Mouse (Mus musculus) heart, embryonic 12.5 days (tissue): ENCODE results near the gene Tmtc1. TPM values are rescaled to one million over a fixed set of nuclear protein-coding genes. Genes with fewer than 3 reads are reported as not detected.
A peak's percentile ranks its signal among the peaks of the same experiment; 100 is the strongest.

ENCODE experiments used
- ATAC-seq: fragments of 200-750 bp; cut with Nextera tagmentation; 2 replicates; pipeline ENCODE4 v1.8.0; 2017; ENCODE audit warnings: moderate TSS enrichment, moderate library complexity; ENCODE audit not compliant: insufficient number of reproducible peaks, low FRiP score
- H3K27ac ChIP-seq: fragments of 300-500 bp; sonication (generic); 2 replicates; pipeline ENCODE4 v1.5.1; 2016; ENCODE audit warnings: mild to moderate bottlenecking, moderate library complexity; ENCODE audit not compliant: poor library complexity, severe bottlenecking
- H3K27me3 ChIP-seq: fragments of 300-500 bp; sonication (generic); replicated peaks from 2 replicates; pipeline ENCODE4 v1.6.1; 2016; ENCODE audit warnings: mild to moderate bottlenecking, moderate library complexity
- H3K36me3 ChIP-seq: fragments of 300-500 bp; sonication (generic); 2 replicates; pipeline ENCODE4 v1.6.1; 2016; ENCODE audit warnings: mild to moderate bottlenecking, moderate library complexity
- H3K4me1 ChIP-seq: fragments of 300-500 bp; sonication (generic); replicated peaks from 2 replicates; pipeline ENCODE4 v1.6.1; 2016; ENCODE audit warnings: mild to moderate bottlenecking
- H3K4me2 ChIP-seq: fragments of 300-500 bp; sonication (generic); 2 replicates; pipeline ENCODE4 v1.6.1; 2016; ENCODE audit warnings: mild to moderate bottlenecking, moderate library complexity
- H3K4me3 ChIP-seq: fragments of 300-500 bp; sonication (generic); 2 replicates; pipeline ENCODE4 v1.5.1; 2016; ENCODE audit warnings: mild to moderate bottlenecking
- H3K9ac ChIP-seq: fragments of 300-500 bp; sonication (generic); 2 replicates; pipeline ENCODE4 v1.6.1; 2016; ENCODE audit warnings: mild to moderate bottlenecking, moderate library complexity
- H3K9me3 ChIP-seq: fragments of 300-500 bp; sonication (generic); replicated peaks from 2 replicates; pipeline ENCODE4 v1.6.1; 2016; ENCODE audit warnings: mild to moderate bottlenecking, moderate library complexity
- WGBS: fragments of 180-500 bp; shearing (Covaris S2); methylation state at CpG from one replicate; pipeline ENCODE4 v1.1.7; 2016; 5-methylcytosine and 5-hydroxymethylcytosine counted together
- polyA plus RNA-seq: library from polyadenylated mRNA; unstranded; fragments of >200 nt; fragmentation: Nextera tagmentation; extraction: Ambion mirVana; gene quantifications from 2 replicates; pipeline ENCODE4 v1.2.1, GENCODE M21; 2016

The Tmtc1 gene
- polyA plus RNA-seq, 1 experiment from 2014 or later, result 3.4 TPM

DNA sequence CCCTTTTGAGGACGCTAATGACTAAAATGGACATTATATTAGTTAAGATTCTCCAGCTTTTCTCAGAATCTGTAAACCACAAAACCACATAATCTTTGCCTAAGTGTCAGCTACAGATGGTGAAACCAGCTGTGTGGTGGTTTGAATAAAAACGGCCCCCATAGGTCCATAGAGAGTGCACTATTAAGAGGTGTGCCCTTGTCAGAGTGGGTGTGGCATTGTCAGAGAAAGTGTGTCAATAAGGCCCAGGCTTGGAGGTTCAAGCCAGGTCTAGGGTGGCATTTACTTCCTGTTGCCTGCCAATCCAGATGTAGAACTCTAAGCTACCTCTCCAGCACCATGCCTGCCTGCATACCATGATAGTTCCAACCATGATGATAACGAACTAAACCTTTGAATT is 99.2 kb downstream of the Tmtc1 start:
- Histone ChIP-seq H3K9ac (no peak overlapping the region), H3K4me3 (no peak overlapping the region), H3K9me3 (no peaks in the 10 kb centered on the region), H3K36me3 (no peaks in the 10 kb centered on the region), H3K27ac (no peak overlapping the region), H3K4me1 (no peaks in the 10 kb centered on the region), H3K27me3 (no peaks in the 10 kb centered on the region), H3K4me2 (no peak overlapping the region)
- 78% methylated on average over 3 of the region's 3 CpGs for WGBS
- ATAC-seq, result no peak

DNA sequence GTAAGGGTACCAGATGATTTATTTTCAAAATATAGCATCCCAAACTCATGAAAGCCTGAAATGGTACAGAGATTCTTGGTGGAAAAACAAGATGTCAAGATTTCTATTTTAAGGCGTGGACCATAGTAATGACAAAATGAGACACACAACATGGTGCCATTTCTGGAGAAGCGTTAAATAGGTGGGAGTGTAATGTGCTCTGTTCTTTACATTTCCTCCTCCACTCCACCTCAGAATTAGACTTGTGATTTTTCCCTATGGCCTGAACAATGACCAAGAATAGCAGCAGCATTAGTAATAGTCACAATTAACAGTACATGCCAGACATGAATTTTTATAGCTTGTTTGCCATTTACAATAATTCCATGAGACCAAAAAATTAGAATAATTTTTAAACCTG is 102.0 kb downstream of the Tmtc1 start:
- Histone ChIP-seq H3K9ac (no peak overlapping the region), H3K9me3 (no peaks in the 10 kb centered on the region), H3K4me2 (no peak overlapping the region), H3K36me3 (no peaks in the 10 kb centered on the region), H3K27ac (no peak overlapping the region), H3K4me1 (no peaks in the 10 kb centered on the region), H3K27me3 (no peaks in the 10 kb centered on the region), H3K4me3 (no peak overlapping the region)
- ATAC-seq, result no peak
- WGBS, result 78% methylated on average over 2 of the region's 2 CpGs

DNA sequence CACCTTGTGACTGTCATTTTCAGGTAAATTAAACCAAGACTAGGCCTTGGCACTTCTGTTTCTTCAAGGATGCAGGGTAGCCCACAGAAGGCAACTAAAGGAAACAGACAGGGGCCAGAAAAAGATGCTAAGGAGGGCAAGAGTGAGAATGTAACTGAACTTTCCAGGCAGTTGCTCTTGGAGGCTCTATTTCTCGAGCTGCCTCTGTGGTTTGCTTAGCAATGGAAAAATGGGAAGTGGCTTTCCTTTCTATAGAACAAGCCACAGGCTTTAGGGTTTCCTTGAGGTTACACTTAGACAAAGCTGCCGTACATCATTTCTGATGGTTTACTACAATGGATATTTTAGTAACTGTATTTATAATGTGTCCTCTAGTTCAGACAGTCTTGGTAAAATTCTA is 102.4 kb downstream of the Tmtc1 start:
- H3K27me3 ChIP-seq, result no peaks in the 10 kb centered on the region
- 68% methylated on average over 2 of the region's 2 CpGs for WGBS
- no peak overlapping the region for H3K9ac ChIP-seq
- ATAC-seq, result no peak
- no peaks in the 10 kb centered on the region for H3K9me3 ChIP-seq
- H3K36me3 ChIP-seq, result no peaks in the 10 kb centered on the region
- no peak overlapping the region for H3K27ac ChIP-seq
- no peaks in the 10 kb centered on the region for H3K4me1 ChIP-seq
- H3K4me3 ChIP-seq, result no peak overlapping the region
- H3K4me2 ChIP-seq, result no peak overlapping the region

DNA sequence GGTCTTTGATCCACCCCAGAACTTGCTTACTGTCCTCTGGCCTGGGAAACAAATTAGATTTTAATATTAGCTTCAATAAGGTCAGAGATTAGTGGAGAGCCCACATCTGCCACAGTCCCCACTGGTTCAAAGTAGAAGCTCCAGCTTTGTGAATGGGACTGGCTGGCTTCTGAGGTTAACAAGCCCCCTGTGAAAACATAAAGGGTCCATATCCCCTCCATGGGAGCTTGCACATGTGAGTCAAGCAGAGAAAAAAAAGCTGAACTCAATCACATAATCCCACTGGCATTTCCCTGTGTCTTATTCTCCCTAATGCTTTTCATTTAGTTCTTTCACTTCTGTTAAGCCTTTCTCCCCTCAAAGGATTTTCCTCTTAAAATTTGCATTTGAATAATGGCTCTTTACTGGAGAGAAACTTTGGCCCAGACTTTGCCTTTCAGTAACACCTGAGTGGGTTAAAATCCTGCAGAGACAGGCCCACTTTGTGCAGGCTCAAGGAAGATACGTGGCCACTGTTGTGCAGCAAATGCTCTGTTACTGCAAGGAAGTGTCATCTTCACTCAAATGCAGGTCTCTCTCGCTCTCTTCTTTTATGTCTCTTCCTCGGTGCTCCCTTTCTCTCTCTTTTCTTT is 105.7 kb downstream of the Tmtc1 start:
- 62% methylated on average over 3 of the region's 3 CpGs for WGBS
- Histone ChIP-seq H3K9me3 (no peaks in the 10 kb centered on the region), H3K27me3 (no peaks in the 10 kb centered on the region), H3K4me1 (no peaks in the 10 kb centered on the region), H3K4me2 (no peak overlapping the region), H3K4me3 (no peak overlapping the region), H3K36me3 (no peaks in the 10 kb centered on the region), H3K27ac (no peak overlapping the region), H3K9ac (no peak overlapping the region)
- no peak for ATAC-seq

DNA sequence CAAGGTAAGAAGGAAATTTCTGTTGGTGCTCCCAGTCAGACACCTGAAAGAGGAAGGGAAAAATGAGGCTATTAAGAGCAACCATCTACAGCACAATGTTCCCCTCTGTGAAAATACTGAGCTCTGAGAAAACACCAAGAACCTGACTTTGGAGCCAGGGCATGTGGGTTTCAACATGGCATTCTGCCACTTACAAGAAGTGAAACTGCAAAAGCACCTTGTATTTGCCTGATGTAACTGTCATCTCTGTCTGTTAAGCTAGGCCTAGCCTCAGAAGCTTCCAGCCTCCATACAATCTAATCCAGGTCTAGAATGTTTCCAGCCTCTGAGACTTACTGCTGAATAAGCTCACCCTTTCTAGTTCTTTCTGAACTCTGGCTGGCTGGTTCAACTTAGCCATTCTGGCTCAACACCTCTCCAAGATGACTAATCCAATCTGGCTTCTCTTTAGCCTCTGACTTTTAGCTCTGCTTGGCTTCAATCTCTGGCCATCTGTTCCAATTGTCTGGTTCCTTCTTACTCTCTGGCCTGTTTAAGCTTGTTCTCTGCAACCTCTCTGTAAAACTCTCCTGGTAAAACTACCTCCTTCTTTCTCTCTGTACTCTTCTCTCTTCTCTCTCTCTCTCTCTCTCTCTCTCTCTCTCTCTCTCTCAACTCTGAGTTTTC is 107.8 kb downstream of the Tmtc1 start:
- Histone ChIP-seq H3K27me3 (no peaks in the 10 kb centered on the region), H3K9ac (no peak overlapping the region), H3K27ac (no peak overlapping the region), H3K9me3 (no peaks in the 10 kb centered on the region), H3K36me3 (no peaks in the 10 kb centered on the region), H3K4me2 (no peak overlapping the region), H3K4me3 (no peak overlapping the region), H3K4me1 (no peaks in the 10 kb centered on the region)
- ATAC-seq, result no peak

DNA sequence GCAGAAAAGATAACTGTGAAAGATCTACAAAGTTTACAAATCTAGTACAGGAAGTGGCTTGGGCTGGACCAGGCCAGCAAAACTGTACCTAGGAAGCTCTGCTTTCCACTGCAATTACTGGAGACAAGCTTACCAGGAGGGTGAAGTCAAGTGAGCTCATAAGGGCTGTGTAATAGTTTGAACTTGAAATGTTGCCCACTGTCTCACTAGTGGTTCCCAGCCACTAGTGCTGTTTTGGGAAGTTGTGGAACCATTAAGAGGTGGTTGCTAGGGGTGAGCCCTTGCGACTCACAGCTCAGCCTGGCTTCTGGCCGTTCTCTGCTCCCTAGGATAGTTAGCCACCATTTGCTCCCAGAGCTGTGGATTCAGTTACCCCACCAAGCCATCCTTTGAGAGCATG is 112.3 kb downstream of the Tmtc1 start:
- H3K27me3 ChIP-seq, result no peaks in the 10 kb centered on the region
- no peaks in the 10 kb centered on the region for H3K36me3 ChIP-seq
- 84% methylated on average over 2 of the region's 2 CpGs for WGBS
- H3K9me3 ChIP-seq, result no peaks in the 10 kb centered on the region
- H3K4me2 ChIP-seq, result no peak overlapping the region
- H3K4me3 ChIP-seq, result no peak overlapping the region
- H3K27ac ChIP-seq, result no peak overlapping the region
- ATAC-seq, result no peak
- H3K4me1 ChIP-seq, result 0 out of 2 replicates have a peak, but pooled peaks cover 6% of the 10 kb centered on the region
- H3K9ac ChIP-seq, result no peak overlapping the region

DNA sequence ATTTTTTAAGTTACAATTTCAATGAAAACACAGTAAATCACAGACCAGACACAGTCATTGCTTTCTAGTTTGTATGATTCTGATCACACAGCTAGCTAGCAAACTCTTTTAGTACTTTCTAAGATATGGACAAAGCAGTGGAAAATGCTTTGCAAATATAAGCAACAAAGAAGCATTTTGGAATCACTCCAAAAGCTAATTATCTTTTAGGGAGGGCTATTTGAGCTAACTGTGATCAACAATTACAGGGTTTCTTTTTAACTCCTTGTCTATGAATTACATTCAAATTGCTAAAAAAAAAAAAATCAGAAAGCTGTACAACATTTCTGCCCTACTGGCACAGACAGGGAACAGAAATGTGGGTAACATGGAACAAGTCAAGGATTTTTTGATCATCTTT is 114.2 kb downstream of the Tmtc1 start:
- Histone ChIP-seq H3K27ac (no peak overlapping the region), H3K4me1 (0 out of 2 replicates have a peak, but pooled peaks cover 6% of the 10 kb centered on the region), H3K9ac (no peak overlapping the region), H3K9me3 (no peaks in the 10 kb centered on the region), H3K27me3 (no peaks in the 10 kb centered on the region), H3K4me2 (no peak overlapping the region), H3K36me3 (no peaks in the 10 kb centered on the region), H3K4me3 (no peak overlapping the region)
- no peak for ATAC-seq

DNA sequence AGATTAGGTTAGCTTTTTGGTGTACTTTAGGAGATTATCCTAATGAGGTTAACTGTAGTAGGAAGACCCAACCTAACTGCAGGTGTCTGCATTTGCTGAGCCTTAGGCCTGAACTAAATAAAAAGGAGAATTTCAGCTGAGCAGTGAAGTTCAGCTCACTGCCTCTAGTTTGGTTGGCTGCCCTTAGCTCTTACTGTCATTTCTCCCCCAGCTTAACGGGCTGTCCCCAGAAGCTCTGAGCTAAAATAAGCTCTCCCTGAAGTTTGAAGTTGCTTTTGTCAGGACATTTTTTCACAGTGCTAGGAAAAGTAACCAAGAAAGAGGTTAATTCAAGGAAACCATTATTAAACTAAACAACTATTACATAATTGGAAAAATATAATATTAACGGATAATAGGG is 115.3 kb downstream of the Tmtc1 start:
- H3K9me3 ChIP-seq, result no peaks in the 10 kb centered on the region
- H3K27ac ChIP-seq, result no peak overlapping the region
- no peak for ATAC-seq
- no peak overlapping the region for H3K4me2 ChIP-seq
- no peaks in the 10 kb centered on the region for H3K36me3 ChIP-seq
- H3K4me3 ChIP-seq, result no peak overlapping the region
- H3K9ac ChIP-seq, result no peak overlapping the region
- WGBS, result 66% methylated on average over 2 of the region's 2 CpGs
- no peaks in the 10 kb centered on the region for H3K27me3 ChIP-seq
- 0 out of 2 replicates have a peak, but pooled peaks cover 6% of the 10 kb centered on the region for H3K4me1 ChIP-seq

DNA sequence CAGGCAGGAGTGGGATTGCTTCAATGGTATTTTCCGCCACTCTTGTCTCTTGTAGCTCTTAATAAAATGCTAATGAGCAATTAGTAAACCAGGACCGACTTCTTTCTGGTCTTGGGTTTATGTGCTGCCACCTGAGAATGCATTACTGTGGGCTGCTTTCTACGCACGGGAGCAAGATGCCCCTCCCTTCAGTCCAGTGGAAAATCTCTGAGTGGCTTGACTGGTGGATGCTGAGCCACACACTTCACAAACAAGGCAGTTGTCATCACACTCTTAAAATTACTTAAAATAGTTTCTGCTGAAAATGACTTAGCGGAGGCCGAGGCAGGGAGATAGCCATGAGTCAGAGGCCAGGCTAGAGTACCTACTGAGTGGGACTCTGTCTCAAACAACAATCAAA is 116.1 kb downstream of the Tmtc1 start:
- no peak for ATAC-seq
- H3K4me3 ChIP-seq, result no peak overlapping the region
- WGBS, result 49% methylated on average over 6 of the region's 6 CpGs
- H3K27ac ChIP-seq, result no peak overlapping the region
- H3K4me1 ChIP-seq, result peaks cover 6% of the 10 kb centered on the region; the same call in 1 of the 2 replicates
- no peaks in the 10 kb centered on the region for H3K27me3 ChIP-seq
- H3K4me2 ChIP-seq, result no peak overlapping the region
- H3K9ac ChIP-seq, result no peak overlapping the region
- H3K9me3 ChIP-seq, result no peaks in the 10 kb centered on the region
- no peaks in the 10 kb centered on the region for H3K36me3 ChIP-seq

DNA sequence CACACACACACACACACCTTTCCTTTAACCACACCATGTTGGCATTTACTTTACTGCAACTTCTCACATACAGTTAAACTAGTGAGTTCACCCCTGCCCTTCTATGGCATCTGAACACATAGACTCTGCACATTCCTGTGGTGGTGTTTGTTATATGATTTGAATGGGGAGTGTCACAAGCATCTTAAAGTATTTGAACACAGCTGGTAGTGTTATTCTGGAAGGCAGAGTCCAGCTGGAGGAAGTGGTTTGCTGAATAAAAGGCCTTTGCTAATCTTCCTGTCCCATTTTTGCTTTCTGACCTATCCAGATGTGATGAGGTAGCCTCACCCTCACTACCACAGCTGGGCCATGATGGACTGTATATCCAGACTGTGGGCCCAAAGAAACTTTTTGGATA is 125.5 kb downstream of the Tmtc1 start:
- Histone ChIP-seq H3K4me2 (no peak overlapping the region), H3K9me3 (no peaks in the 10 kb centered on the region), H3K9ac (no peak overlapping the region), H3K4me1 (peaks cover 20% of the 10 kb centered on the region), H3K27me3 (no peaks in the 10 kb centered on the region), H3K27ac (peak overlapping the region; percentile 35; the same call in 1 of the 2 replicates), H3K4me3 (no peak overlapping the region), H3K36me3 (no peaks in the 10 kb centered on the region)
- no peak for ATAC-seq

DNA sequence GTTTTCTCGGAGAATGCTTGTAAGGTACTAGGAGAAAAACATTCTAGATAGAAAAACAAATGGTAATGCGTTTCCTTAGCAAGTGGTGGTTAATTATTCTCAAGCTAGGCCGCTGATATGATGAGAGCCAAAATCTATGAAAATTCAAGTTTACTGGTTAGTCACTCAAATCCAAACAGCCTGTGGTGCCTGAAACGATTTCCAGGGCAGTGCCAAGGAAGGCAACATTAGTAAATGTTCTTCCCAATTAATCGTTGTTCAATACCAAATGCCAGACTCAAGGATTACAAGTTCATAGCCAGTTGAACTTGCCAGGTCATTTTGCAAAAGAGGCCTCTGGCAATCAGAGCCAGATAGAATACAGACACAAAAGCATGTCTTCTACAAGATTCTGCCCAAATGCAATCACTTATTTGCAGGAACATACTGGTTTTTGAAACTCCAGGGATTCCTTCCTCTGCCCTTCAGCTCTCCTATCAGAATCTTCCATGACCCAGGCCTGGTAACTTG is 128.6 kb downstream of the Tmtc1 start:
- Histone ChIP-seq H3K9ac (no peak overlapping the region), H3K4me3 (no peak overlapping the region), H3K27me3 (no peaks in the 10 kb centered on the region), H3K27ac (no peak overlapping the region), H3K4me2 (no peak overlapping the region), H3K36me3 (no peaks in the 10 kb centered on the region), H3K4me1 (peaks cover 23% of the 10 kb centered on the region), H3K9me3 (no peaks in the 10 kb centered on the region)
- 77% methylated on average over 5 of the region's 5 CpGs for WGBS
- ATAC-seq, result no peak

DNA sequence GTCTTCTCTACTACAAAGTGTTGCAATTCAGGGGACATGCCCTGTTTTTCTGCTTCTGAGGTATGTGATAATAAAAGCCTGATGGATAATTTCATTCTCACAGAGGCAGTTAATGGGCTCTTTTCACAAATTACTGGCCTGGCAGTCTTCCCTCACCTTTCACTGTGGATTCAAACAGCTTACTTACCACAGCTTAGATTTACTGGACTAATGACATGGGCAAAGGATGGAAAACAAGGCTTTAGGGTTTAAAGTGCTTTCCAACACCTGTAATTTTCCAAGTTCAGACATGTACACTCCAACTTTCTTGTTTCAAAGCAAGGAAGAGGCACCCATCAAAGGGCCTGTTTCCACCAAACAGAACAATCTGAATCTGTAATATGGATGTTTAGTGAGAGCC is 129.1 kb downstream of the Tmtc1 start:
- Histone ChIP-seq H3K4me3 (no peak overlapping the region), H3K9me3 (no peaks in the 10 kb centered on the region), H3K27ac (no peak overlapping the region), H3K4me2 (no peak overlapping the region), H3K4me1 (peaks cover 26% of the 10 kb centered on the region), H3K9ac (no peak overlapping the region), H3K27me3 (no peaks in the 10 kb centered on the region), H3K36me3 (no peaks in the 10 kb centered on the region)
- no peak for ATAC-seq
